Mouse (Mus musculus): ENCODE results near the gene Tacc3.

DNA sequence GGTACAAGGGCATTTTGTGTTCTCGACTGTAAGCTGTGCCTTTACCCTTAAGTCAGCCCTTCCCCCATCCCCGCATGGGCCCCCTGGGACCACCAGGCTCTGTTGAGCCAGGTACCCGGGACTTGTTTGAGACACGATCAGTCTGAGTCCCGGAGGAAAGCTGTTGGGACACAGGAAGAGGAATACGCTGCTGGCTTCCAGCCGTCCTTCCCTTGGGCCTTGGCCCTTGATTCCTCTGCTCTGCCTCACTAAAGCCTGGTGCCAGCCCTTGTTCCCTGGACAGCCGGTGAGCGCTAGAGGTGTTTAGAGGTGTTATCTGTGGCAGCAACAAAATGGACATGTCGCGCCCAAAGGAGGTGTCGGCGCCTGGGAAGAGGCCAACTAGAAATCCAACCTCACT, 42.1 kb downstream of the Tacc3 start:
- TF ChIP-seq E2F4 (IDR thresholded peaks at IDR 0.05; ENCODE audit: insufficient read depth) (no peak), MYOD1 (IDR thresholded peaks at IDR 0.05; ENCODE audit: control insufficient read depth in 1 of 3, insufficient read length in 2 of 3, low read depth in 2 of 3) (no peak), POLR2A (IDR thresholded peaks at IDR 0.05; ENCODE audit: insufficient read length, low read depth) (no peak), CEBPB (IDR thresholded peaks at IDR 0.05; ENCODE audit: insufficient read depth, poor library complexity, severe bottlenecking) (no peak), MYOG (IDR thresholded peaks at IDR 0.05; ENCODE audit: control insufficient read depth in 1 of 3, insufficient read depth in 1 of 3, insufficient read length in 2 of 3, low read depth in 2 of 3) (no peak), TCF3 (IDR thresholded peaks at IDR 0.05; ENCODE audit: insufficient read length, low read depth) (no peak), POLR2AphosphoS2 (IDR thresholded peaks at IDR 0.05; ENCODE audit: insufficient read length, low read depth) (no peak), USF1 (IDR thresholded peaks at IDR 0.05; ENCODE audit: low read depth) (no peak), REST (IDR thresholded peaks at IDR 0.05; ENCODE audit: insufficient read depth, insufficient read length) (no peak), MAX (IDR thresholded peaks at IDR 0.05; ENCODE audit: low read depth) (no peak), TCF12 (IDR thresholded peaks at IDR 0.05; ENCODE audit: insufficient read depth, poor library complexity, severe bottlenecking) (no peak)
